Mouse (Mus musculus): ENCODE data around the gene Fbxl21. TPM values are rescaled to one million over a fixed set of nuclear protein-coding genes. Genes with fewer than 3 reads are reported as not detected.

The Fbxl21 gene
- polyA plus RNA-seq, 2 experiments: 2.8 to 3.2 TPM

DNA sequence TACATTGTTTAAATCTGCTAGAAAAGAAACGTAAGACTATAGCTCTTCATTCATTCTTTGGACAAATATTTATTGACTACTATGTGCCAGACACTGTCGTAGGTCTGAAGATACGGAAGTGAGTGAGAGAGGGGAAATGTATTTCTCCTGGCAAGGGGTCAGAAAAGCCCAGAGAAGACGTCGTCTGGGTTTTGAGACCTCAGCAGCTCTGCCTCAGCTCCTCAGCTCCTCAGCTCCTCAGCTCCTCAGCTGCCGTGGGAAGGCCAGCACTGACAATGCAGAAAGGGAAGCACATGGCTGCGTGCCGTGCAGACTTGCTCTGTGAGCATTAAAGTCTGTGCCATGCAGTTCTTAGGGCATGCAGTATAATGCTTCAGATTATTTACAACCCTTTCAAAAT is 7.4 kb downstream of the Fbxl21 start:
- ATAC-seq (ENCODE audit: low FRiP score, low read depth) (no peak), DNase-seq (ENCODE audit: low spot score) (no peak)
- H3K36me3 ChIP-seq (ENCODE audit: control insufficient read depth, insufficient read depth, low read length): no peaks in the 10 kb centered on the region
- no peaks in the 10 kb centered on the region for H3K4me1 ChIP-seq (ENCODE audit: control insufficient read depth, insufficient read depth, low read length)
- 48% methylated on average over 8 of the region's 8 CpGs for WGBS
- H3K27me3 ChIP-seq (ENCODE audit: control insufficient read depth, insufficient read depth, low read length): no peaks in the 10 kb centered on the region
- no peak overlapping the region for H3K4me2 ChIP-seq (replicated peaks; ENCODE audit: low read depth, low read length, severe bottlenecking)
- H3K4me3 ChIP-seq (replicated peaks; ENCODE audit: low read length): no peak overlapping the region
- H3K9me3 ChIP-seq (ENCODE audit: control insufficient read depth, low read length): peaks cover 5% of the 10 kb centered on the region; the same call in 1 of the 2 replicates
- no peak overlapping the region for H3K27ac ChIP-seq (replicated peaks; ENCODE audit: low read depth, low read length)
- H3K9ac ChIP-seq (ENCODE audit: low read depth, low read length, severe bottlenecking): no peak overlapping the region
- TF ChIP-seq POLR2A (IDR thresholded peaks at IDR 0.05; ENCODE audit: borderline replicate concordance, extremely low read depth, insufficient read depth, insufficient read length): no peak

DNA sequence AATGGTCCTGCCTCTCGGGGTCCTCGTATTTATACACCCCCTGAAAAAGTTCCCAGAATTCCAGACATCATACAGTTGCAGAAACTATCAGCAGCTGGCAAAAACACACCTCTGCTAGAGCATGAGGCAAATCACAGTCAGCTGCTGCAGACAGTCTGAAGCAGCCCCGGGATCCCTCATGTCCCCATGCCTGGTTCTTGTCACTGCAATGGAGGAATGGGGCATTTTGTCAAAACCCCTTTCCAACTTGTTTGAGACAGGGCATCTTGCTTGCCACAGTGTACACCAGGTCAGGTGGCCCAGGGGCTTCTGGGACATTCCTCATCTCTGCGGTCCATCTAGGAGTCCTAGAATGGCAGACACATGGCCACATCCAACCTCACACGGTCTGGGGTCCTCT is 12.7 kb downstream of the Fbxl21 start:
- no peak for TF ChIP-seq POLR2A (IDR thresholded peaks at IDR 0.05; ENCODE audit: borderline replicate concordance, extremely low read depth, insufficient read depth, insufficient read length)
- peaks cover 9% of the 10 kb centered on the region; the same call in 1 of the 2 replicates for H3K9me3 ChIP-seq (ENCODE audit: control insufficient read depth, low read length)
- H3K4me3 ChIP-seq (replicated peaks; ENCODE audit: low read length): no peak overlapping the region
- H3K4me1 ChIP-seq (ENCODE audit: control insufficient read depth, insufficient read depth, low read length): no peaks in the 10 kb centered on the region
- H3K4me2 ChIP-seq (replicated peaks; ENCODE audit: low read depth, low read length, severe bottlenecking): no peak overlapping the region
- no peak for ATAC-seq (ENCODE audit: low FRiP score, low read depth)
- DNase-seq (ENCODE audit: low spot score): no peak
- H3K27ac ChIP-seq (replicated peaks; ENCODE audit: low read depth, low read length): no peak overlapping the region
- no peaks in the 10 kb centered on the region for H3K36me3 ChIP-seq (ENCODE audit: control insufficient read depth, insufficient read depth, low read length)
- no peaks in the 10 kb centered on the region for H3K27me3 ChIP-seq (ENCODE audit: control insufficient read depth, insufficient read depth, low read length)
- 78% methylated on average over 5 of the region's 5 CpGs for WGBS
- no peak overlapping the region for H3K9ac ChIP-seq (ENCODE audit: low read depth, low read length, severe bottlenecking)

DNA sequence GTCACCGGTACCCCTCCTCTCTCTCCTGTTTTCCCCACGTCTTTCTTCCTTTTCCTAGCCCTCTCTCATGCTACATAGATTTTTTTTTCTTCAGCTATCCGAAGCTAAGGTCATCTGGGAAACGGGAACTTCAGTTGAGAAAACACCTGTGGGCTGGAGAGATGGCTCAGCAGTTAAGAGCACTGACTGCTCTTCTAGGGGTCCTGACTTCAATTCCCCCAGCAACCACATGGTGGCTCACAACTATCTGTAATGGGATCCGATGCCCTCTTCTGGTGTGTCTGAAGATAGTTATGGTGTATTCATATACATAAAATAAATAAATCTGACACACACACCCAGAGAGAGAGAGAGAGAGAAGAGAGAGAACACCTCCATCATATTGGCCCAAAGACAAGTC is 13.3 kb downstream of the Fbxl21 start:
- WGBS: 71% methylated on average over 5 of the region's 5 CpGs
- Histone ChIP-seq H3K9ac (ENCODE audit: low read depth, low read length, severe bottlenecking) (no peak overlapping the region), H3K4me1 (ENCODE audit: control insufficient read depth, insufficient read depth, low read length) (no peaks in the 10 kb centered on the region), H3K27me3 (ENCODE audit: control insufficient read depth, insufficient read depth, low read length) (no peaks in the 10 kb centered on the region), H3K36me3 (ENCODE audit: control insufficient read depth, insufficient read depth, low read length) (no peaks in the 10 kb centered on the region), H3K27ac (replicated peaks; ENCODE audit: low read depth, low read length) (no peak overlapping the region), H3K9me3 (ENCODE audit: control insufficient read depth, low read length) (peaks cover 9% of the 10 kb centered on the region; the same call in 1 of the 2 replicates), H3K4me3 (replicated peaks; ENCODE audit: low read length) (no peak overlapping the region), H3K4me2 (replicated peaks; ENCODE audit: low read depth, low read length, severe bottlenecking) (no peak overlapping the region)
- TF ChIP-seq POLR2A (IDR thresholded peaks at IDR 0.05; ENCODE audit: borderline replicate concordance, extremely low read depth, insufficient read depth, insufficient read length): no peak
- no peak for DNase-seq (ENCODE audit: low spot score)
- no peak for ATAC-seq (ENCODE audit: low FRiP score, low read depth)

DNA sequence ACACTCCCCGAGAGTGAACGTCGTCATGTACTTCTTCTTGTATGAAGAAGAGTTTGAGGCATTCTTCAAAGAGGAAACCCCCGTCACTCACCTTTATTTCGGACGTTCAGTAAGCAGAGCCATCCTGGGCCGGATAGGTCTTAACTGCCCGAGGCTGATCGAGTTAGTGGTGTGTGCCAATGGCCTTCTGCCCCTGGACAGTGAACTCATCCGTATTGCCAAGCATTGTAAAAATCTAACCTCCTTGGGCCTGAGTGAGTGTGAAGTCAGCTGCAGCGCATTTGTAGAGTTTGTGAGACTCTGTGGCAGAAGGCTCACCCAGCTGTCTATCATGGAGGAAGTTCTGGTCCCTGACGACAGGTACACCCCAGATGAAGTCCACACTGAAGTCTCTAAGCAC is 14.8 kb downstream of the Fbxl21 start:
- H3K9me3 ChIP-seq (ENCODE audit: control insufficient read depth, low read length): peaks cover 9% of the 10 kb centered on the region; the same call in 1 of the 2 replicates
- ATAC-seq (ENCODE audit: low FRiP score, low read depth): no peak

DNA sequence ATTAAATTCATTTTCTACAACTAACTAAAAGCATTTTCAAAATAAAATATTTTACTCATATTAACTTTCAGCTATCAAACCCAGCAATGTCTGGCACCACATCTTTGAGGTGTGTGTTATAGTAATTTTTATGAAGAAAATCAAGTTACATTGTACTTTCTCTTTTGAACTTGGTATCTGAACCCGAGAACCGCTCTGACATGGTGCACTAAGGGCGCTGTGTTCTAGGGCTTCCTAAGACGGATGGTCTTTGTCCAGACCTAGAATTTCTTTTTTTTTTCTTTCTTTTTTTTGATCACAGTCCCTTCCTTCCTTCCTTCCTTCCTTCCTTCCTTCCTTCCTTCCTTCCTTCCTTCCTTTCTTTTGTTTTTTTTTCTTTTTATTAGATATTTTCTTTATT is 17.6 kb downstream of the Fbxl21 start:
- 90% methylated on average over 4 of the region's 4 CpGs for WGBS
- Histone ChIP-seq H3K27me3 (ENCODE audit: control insufficient read depth, insufficient read depth, low read length) (no peaks in the 10 kb centered on the region), H3K4me1 (ENCODE audit: control insufficient read depth, insufficient read depth, low read length) (no peaks in the 10 kb centered on the region), H3K9ac (ENCODE audit: low read depth, low read length, severe bottlenecking) (no peak overlapping the region), H3K9me3 (ENCODE audit: control insufficient read depth, low read length) (peaks cover 3% of the 10 kb centered on the region; the same call in 1 of the 2 replicates), H3K27ac (replicated peaks; ENCODE audit: low read depth, low read length) (no peak overlapping the region), H3K4me2 (replicated peaks; ENCODE audit: low read depth, low read length, severe bottlenecking) (no peak overlapping the region), H3K4me3 (replicated peaks; ENCODE audit: low read length) (no peak overlapping the region), H3K36me3 (ENCODE audit: control insufficient read depth, insufficient read depth, low read length) (no peaks in the 10 kb centered on the region)
- no peak for DNase-seq (ENCODE audit: low spot score)
- no peak for ATAC-seq (ENCODE audit: low FRiP score, low read depth)
- no peak for TF ChIP-seq POLR2A (IDR thresholded peaks at IDR 0.05; ENCODE audit: borderline replicate concordance, extremely low read depth, insufficient read depth, insufficient read length)

More for the DNA sequence above, 14.8 kb downstream of the Fbxl21 start:
- no peaks in the 10 kb centered on the region for H3K27me3 ChIP-seq (ENCODE audit: control insufficient read depth, insufficient read depth, low read length)
- no peak for TF ChIP-seq POLR2A (IDR thresholded peaks at IDR 0.05; ENCODE audit: borderline replicate concordance, extremely low read depth, insufficient read depth, insufficient read length)
- DNase-seq (ENCODE audit: low spot score): no peak
- H3K27ac ChIP-seq (replicated peaks; ENCODE audit: low read depth, low read length): no peak overlapping the region
- no peak overlapping the region for H3K4me3 ChIP-seq (replicated peaks; ENCODE audit: low read length)
- no peak overlapping the region for H3K4me2 ChIP-seq (replicated peaks; ENCODE audit: low read depth, low read length, severe bottlenecking)
- H3K36me3 ChIP-seq (ENCODE audit: control insufficient read depth, insufficient read depth, low read length): no peaks in the 10 kb centered on the region
- WGBS: 86% methylated on average over 12 of the region's 12 CpGs
- no peak overlapping the region for H3K9ac ChIP-seq (ENCODE audit: low read depth, low read length, severe bottlenecking)
- no peaks in the 10 kb centered on the region for H3K4me1 ChIP-seq (ENCODE audit: control insufficient read depth, insufficient read depth, low read length)

DNA sequence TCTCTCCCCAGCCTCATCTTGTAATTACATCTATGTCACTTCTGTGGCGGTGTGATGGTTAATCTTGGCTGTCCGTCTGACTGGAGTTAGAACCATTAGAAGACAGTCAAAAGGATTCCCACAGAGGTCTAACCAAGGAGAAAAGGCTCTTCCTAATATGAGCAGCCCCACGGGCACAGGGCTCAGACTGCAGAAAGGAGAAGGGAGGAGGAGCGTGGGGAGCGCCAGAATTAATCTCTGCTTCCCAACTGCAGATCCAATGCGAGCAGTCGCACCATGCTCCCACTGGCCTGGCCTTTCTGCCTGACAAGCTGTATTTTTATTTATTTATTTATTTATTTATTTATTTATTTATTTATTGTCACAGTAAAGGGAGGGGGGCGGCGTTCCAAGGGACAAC is 21.5 kb downstream of the Fbxl21 start:
- DNase-seq (ENCODE audit: low spot score) (no peak), ATAC-seq (ENCODE audit: low FRiP score, low read depth) (no peak)
- 75% methylated on average over 9 of the region's 9 CpGs for WGBS
- H3K36me3 ChIP-seq (ENCODE audit: control insufficient read depth, insufficient read depth, low read length): no peaks in the 10 kb centered on the region
- no peak overlapping the region for H3K4me2 ChIP-seq (replicated peaks; ENCODE audit: low read depth, low read length, severe bottlenecking)
- no peaks in the 10 kb centered on the region for H3K27me3 ChIP-seq (ENCODE audit: control insufficient read depth, insufficient read depth, low read length)
- H3K4me1 ChIP-seq (ENCODE audit: control insufficient read depth, insufficient read depth, low read length): no peaks in the 10 kb centered on the region
- no peak overlapping the region for H3K9ac ChIP-seq (ENCODE audit: low read depth, low read length, severe bottlenecking)
- H3K4me3 ChIP-seq (replicated peaks; ENCODE audit: low read length): no peak overlapping the region
- H3K27ac ChIP-seq (replicated peaks; ENCODE audit: low read depth, low read length): no peak overlapping the region
- H3K9me3 ChIP-seq (ENCODE audit: control insufficient read depth, low read length): no peaks in the 10 kb centered on the region
- TF ChIP-seq POLR2A (IDR thresholded peaks at IDR 0.05; ENCODE audit: borderline replicate concordance, extremely low read depth, insufficient read depth, insufficient read length): no peak
